Mouse (Mus musculus) kidney, postnatal 36 days (tissue): ENCODE measurements around the gene Grin2d.

Source experiments
- DNase-seq, 2 experiments: peaks; one replicate each; pipeline ENCODE4 v3.0.0; 2021 to 2022; ENCODE audit warnings: mixed read lengths in 2 of 2

Grin2d gene

GRCm38 (mm10) chr7:45782271-45782670, 95.9 kb downstream of the Grin2d start:
- no peak for DNase-seq
